Mouse (Mus musculus) embryo, embryonic 11 days (tissue): Measurements from ENCODE around the gene Olfr1240.

Experiments
- DNase-seq: peaks from one replicate; pipeline ENCODE4 v3.0.0-alpha.2; 2015

The Olfr1240 gene

GRCm38 (mm10) chr2:89442900-89443299, at the start of gene Olfr1240:
Gene Olfr1240 (minus strand): TSS chr2:89443000.
- no peak for DNase-seq

DNA sequence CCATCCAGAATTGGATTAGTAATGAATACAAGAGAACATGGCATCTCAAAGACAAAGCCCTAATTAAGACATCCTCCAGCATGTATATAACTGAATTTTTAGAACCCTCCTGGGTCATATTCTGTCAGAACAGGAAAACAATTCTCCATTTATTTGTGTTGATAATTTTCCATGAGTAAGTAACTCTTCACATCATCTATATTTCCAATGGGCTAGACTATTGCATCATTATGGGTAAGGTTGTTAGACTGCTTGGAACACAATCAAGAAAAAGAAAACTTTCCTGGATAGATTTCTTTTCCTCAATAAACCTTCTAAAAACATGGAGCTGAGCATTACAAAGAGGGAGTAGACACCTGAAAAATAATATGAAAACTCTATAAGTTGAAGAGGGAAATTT, 44.2 kb upstream of the Olfr1240 start, which contains the start of gene Olfr1241:
Gene Olfr1241, minus strand, starts transcription at position 101 of the 400 bp plus-strand sequence.
- no peak for DNase-seq

DNA sequence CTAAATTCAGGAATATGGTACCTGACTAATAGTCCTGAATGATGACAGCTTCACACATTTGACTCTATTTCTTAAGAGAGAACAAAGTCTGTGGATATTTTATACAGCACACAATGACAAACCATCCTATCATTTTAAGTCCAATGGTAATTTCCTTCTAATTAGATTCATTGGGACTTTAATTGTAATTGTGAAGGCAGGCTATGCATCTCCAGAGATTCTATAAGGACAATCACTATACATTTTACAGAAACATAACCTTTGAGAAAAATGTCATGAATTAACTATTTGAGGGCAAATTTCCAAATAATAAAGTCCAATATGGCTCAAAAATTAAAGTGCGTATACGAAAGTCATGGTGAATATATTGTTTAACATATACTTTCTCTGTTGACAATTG, 22.5 kb downstream of the Olfr1240 start, which contains the start of gene Olfr1239:
Gene Olfr1239, minus strand, starts transcription at position 101 of the 400 bp plus-strand sequence.
- no peak for DNase-seq

DNA sequence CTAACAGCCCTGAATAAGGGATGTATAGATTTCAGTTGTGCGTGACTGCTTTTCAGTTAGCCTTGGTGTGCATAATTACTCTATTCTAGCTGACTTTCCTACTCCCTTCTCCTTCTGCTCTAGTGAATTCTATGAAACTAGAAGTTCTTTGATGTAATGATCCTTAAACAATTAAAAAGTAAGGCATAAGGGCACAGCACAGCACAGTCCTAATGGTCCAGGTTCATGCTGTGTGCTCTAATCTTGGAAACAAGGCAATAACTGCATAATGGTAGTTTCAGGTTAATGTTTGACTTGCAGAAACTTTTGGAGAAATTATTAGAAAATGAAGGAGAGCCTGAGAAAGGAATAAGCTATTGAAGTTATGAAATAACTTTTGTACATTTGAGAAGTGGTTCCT, 28.2 kb downstream of the Olfr1240 start:
- DNase-seq, result no peak

DNA sequence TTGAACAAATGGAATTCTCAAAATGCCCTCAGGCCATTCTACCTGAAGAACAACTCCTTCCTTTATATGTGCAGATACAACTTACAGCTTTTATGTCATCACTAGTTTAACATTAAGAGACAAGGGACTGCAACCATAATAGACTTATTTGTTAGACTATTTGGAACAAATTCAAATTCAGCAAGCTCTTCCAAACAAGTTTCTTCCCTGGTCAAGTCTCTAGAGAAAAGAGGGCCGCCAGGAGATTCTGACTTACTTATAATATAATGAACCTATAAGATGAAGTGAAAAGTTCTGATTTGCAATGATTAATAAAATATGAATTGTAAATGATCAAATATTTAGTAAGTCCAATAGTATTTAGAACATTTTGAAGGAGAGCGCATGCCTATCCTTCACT, 33.2 kb downstream of the Olfr1240 start, which contains the start of gene Olfr1238:
Gene Olfr1238, minus strand, starts transcription at position 101 of the 400 bp plus-strand sequence.
- no peak for DNase-seq

DNA sequence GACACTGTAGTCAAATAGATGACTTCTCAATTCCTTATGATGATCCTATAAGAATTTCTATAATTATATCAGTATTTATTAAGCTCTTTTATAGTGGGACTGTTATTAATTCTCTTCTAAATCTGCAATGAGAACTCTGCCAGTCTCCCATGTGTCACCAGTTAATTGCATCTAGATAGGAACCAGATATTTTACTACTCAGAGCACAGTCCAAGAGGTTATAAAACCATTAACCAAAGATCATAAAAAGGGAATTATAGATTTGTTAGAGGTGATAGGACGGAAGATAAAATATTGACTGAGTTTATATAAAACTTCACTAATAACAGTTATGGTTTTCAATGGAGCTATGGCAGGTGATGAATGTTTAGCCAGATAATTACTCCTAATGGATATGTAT, 41.9 kb downstream of the Olfr1240 start:
- no peak for DNase-seq
